Mouse (Mus musculus) skeletal muscle tissue, adult 2 months (tissue): ENCODE measurements around the gene Gm7030.
A peak's percentile ranks its signal among the peaks of the same experiment; 100 is the strongest.
"Not testable (repeated sequence)": the region's sequence is repeated elsewhere in the genome, so short reads cannot be mapped to it uniquely, and the experiment has no call there.

Source experiments
- DNase-seq: peaks from one replicate; pipeline ENCODE4 v3.0.0-alpha.2; 2012; ENCODE audit warnings: low read depth, low spot score

The Gm7030 gene

DNA sequence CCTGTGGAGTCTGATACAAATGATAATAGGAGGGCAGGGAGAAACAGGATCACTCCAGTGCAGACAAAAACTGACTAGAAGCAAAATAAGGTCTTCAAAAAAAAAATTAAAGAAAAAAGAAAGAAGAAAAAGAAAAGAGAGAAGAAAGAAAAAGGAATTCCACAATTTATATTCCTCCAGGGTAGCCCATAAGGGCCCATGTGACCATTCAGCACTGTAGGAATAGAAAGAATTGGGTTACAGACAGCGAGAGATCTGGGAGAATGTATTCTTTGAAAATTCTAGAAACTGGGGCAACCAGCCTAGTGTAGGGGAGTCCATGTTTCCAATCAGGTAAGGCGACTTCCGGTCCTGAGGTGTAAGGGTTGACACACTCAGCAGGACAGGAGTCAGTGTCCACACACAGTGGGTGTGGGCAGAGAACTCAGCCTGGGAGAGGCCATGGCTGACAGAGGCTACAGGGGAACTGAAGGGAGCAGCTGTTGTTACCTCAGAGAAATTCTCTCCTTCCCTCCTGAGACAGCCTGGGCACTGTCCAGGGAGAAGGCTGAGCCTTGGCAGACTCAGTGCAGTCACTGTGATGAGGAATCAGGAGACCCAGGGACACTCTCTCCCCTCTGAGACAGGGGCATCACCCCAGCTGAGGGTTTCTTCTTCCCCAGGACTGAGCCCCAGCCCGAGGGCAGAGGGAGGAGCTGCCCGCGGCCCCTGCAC lies 46.5 kb downstream of the Gm7030 start:
- not testable (repeated sequence) for DNase-seq

DNA sequence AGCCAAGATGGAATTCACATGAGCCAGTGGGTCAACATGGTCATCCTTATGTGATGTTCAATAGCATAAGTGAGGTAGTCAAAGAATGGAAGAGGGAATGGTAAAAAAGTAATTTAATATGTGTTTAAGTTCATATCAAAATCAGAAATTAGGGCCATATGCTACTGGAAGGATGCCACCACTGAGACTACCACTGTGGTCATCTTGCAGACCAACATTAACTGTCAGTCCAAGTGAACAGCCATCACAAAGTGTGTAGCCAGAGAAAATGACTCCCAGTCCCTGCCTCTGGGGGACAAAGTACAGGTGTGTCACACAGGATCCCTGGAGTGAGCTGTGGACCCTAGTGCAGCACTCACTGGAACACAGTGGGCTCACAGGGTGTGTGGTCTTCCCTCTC lies 47.3 kb downstream of the Gm7030 start:
- not testable (repeated sequence) for DNase-seq

- peak; percentile 75 for DNase-seq
Observed at GRCm38 (mm10) chr17:36060829-36061228, 68.4 kb downstream of the Gm7030 start.
